Mouse (Mus musculus) myocyte (in vitro differentiated cells): Measurements from ENCODE around the gene Nudt22. TPM values are rescaled to one million over a fixed set of nuclear protein-coding genes. Genes with fewer than 3 reads are reported as not detected.

Experiments used
- H3K27me3 ChIP-seq: one replicate; pipeline ENCODE4 v1.6.1; 2011; ENCODE audit not compliant: control insufficient read depth, insufficient read depth, insufficient read length
- H3K36me3 ChIP-seq: one replicate; pipeline ENCODE4 v1.6.1; 2011; ENCODE audit not compliant: control insufficient read depth, insufficient read depth
- H3K4me2 ChIP-seq: one replicate; pipeline ENCODE4 v1.6.1; 2011; ENCODE audit warnings: low read depth, control low read depth
- H3K4me3 ChIP-seq: one replicate; pipeline ENCODE4 v1.5.1; 2011; ENCODE audit warnings: mild to moderate bottlenecking, control low read depth, moderate library complexity
- H3K79me2 ChIP-seq: one replicate; pipeline ENCODE4 v1.6.1; 2011; ENCODE audit not compliant: control insufficient read depth, insufficient read depth
- H3ac ChIP-seq: one replicate; pipeline ENCODE4 v1.6.1; 2011; ENCODE audit not compliant: control insufficient read depth, insufficient read length
- CEBPB ChIP-seq: IDR thresholded peaks from 2 replicates; pipeline ENCODE4 v1.6.1; 2011; ENCODE audit warnings: mild to moderate bottlenecking, moderate library complexity; ENCODE audit not compliant: poor library complexity, insufficient read depth, severe bottlenecking
- E2F4 ChIP-seq: IDR thresholded peaks from one replicate; pipeline ENCODE4 v1.6.1; 2011; ENCODE audit warnings: mild to moderate bottlenecking, control low read depth, moderate library complexity; ENCODE audit not compliant: insufficient read depth
- MAX ChIP-seq: IDR thresholded peaks from one replicate; pipeline ENCODE4 v1.6.1; 2011; ENCODE audit warnings: low read depth, mild to moderate bottlenecking, control low read depth
- MYOD1 ChIP-seq, 3 experiments: IDR thresholded peaks; one replicate each; pipeline ENCODE4 v1.6.1; 2011; ENCODE audit warnings: control low read depth in 2 of 3, low read depth in 2 of 3, mild to moderate bottlenecking in 2 of 3, moderate library complexity in 1 of 3; ENCODE audit not compliant: insufficient read length in 2 of 3, control insufficient read depth in 1 of 3
- MYOG ChIP-seq, 3 experiments: IDR thresholded peaks; one replicate each; pipeline ENCODE4 v1.6.1; 2011; ENCODE audit warnings: control low read depth in 2 of 3, low read depth in 2 of 3, mild to moderate bottlenecking in 2 of 3; ENCODE audit not compliant: insufficient read length in 2 of 3, control insufficient read depth in 1 of 3, insufficient read depth in 1 of 3
- POLR2A ChIP-seq: IDR thresholded peaks from one replicate; pipeline ENCODE4 v1.6.1; 2011; ENCODE audit warnings: low read depth, mild to moderate bottlenecking, control low read depth, moderate library complexity; ENCODE audit not compliant: insufficient read length
- POLR2AphosphoS2 ChIP-seq: IDR thresholded peaks from one replicate; pipeline ENCODE4 v1.6.1; 2011; ENCODE audit warnings: low read depth, control low read depth; ENCODE audit not compliant: insufficient read length
- REST ChIP-seq: IDR thresholded peaks from one replicate; pipeline ENCODE4 v1.6.1; 2011; ENCODE audit warnings: mild to moderate bottlenecking, control low read depth, moderate library complexity; ENCODE audit not compliant: insufficient read depth, insufficient read length
- SRF ChIP-seq: IDR thresholded peaks from one replicate; pipeline ENCODE4 v1.6.1; 2011; ENCODE audit warnings: low read depth; ENCODE audit not compliant: control insufficient read depth, insufficient read length
- TCF12 ChIP-seq: IDR thresholded peaks from one replicate; pipeline ENCODE4 v1.6.1; 2011; ENCODE audit warnings: mild to moderate bottlenecking, control low read depth; ENCODE audit not compliant: poor library complexity, insufficient read depth, severe bottlenecking
- TCF3 ChIP-seq: IDR thresholded peaks from one replicate; pipeline ENCODE4 v1.6.1; 2011; ENCODE audit warnings: low read depth, control low read depth; ENCODE audit not compliant: insufficient read length
- USF1 ChIP-seq: IDR thresholded peaks from one replicate; pipeline ENCODE4 v1.6.1; 2011; ENCODE audit warnings: low read depth, mild to moderate bottlenecking, control low read depth, moderate library complexity
- polyA plus RNA-seq: library from polyadenylated mRNA; unstranded; fragments of >200 nt; fragmentation: generic; extraction: Trizol; gene quantifications from one replicate; pipeline ENCODE4 v1.2.1, GENCODE M21; 2012; ENCODE audit warnings: missing spikeins

Gene Nudt22
- polyA plus RNA-seq, 1 experiment: 27.0 TPM

DNA sequence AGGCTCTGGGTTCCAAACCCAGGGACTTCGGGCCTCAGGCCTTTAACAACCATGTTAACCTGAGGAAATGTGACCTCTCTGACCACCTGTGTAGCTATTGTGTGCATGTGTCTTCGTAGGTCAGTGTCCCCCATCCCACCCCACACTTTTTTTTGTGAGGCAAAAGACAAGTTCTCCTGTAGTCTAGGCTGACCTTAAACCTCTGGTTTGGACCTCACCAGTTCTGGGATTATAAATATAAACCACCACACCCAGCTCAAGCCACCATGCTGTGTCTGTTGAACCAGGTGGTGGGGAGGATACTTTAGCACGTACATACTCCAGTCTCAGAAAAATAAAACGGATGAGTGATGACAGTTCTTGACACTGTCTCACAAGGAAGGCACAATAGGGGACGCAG is 46.0 kb downstream of the Nudt22 start:
- TF ChIP-seq MYOG (IDR thresholded peaks at IDR 0.05; ENCODE audit: control insufficient read depth in 1 of 3, insufficient read depth in 1 of 3, insufficient read length in 2 of 3, low read depth in 2 of 3) (no peak), USF1 (no peak), TCF12 (no peak), MYOD1 (IDR thresholded peaks at IDR 0.05; ENCODE audit: control insufficient read depth in 1 of 3, insufficient read length in 2 of 3, low read depth in 2 of 3) (no peak), REST (no peak), MAX (no peak), CEBPB (no peak), TCF3 (no peak), POLR2A (no peak), SRF (no peak), POLR2AphosphoS2 (no peak), E2F4 (no peak)
- Histone ChIP-seq H3K27me3 (no peaks in the 10 kb centered on the region), H3K4me3 (peak overlapping the region; percentile 86), H3K79me2 (no peaks in the 10 kb centered on the region), H3ac (peak overlapping the region; percentile 63), H3K36me3 (no peaks in the 10 kb centered on the region), H3K4me2 (peak overlapping the region; percentile 87)

DNA sequence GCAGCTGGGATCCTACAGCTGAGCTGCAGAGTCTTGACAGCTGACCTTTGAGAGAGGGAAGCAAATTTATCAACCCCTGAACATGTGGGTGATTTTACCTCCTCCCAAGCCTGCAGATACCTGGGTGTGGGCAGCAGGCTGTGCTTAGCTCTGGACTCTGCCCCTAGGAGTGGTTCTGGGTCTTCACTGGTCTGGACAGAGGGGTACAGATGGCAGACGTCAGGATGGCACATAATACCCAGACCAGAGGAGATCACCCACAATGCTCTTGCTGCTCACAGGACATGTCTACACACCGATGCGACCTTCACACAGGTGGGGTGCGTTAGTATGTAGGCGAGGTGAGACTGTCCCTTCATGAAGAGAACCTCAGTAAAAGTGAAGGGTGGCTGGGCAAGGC is 46.4 kb downstream of the Nudt22 start:
- TF ChIP-seq MYOG (IDR thresholded peaks at IDR 0.05; ENCODE audit: control insufficient read depth in 1 of 3, insufficient read depth in 1 of 3, insufficient read length in 2 of 3, low read depth in 2 of 3) (no peak), POLR2AphosphoS2 (peak; percentile 23)
- no peaks in the 10 kb centered on the region for H3K36me3 ChIP-seq
- no peaks in the 10 kb centered on the region for H3K79me2 ChIP-seq
- H3K4me2 ChIP-seq: no peak overlapping the region
- no peak overlapping the region for H3ac ChIP-seq
- no peaks in the 10 kb centered on the region for H3K27me3 ChIP-seq
- peak overlapping the region; percentile 86 for H3K4me3 ChIP-seq

DNA sequence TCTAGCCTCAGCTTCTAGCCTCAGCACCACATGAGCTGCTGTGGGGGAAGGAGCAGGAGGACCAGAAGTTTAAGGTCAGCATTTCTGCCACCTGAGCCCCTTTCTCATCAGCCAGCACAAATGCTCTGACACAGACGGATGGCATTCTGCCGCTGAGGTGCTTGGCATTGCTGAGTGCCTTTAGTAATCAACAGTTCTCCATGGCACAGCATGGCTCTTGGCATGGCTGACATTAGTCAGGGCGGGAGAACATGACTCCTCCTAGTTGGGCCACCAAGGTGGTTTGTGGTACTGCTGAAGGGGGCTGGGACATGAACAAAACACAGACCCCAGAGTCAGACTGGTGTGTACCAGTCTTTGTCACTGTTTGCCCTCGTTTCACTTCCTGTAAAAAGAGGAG is 47.7 kb downstream of the Nudt22 start:
- no peak overlapping the region for H3K4me3 ChIP-seq
- H3K36me3 ChIP-seq: no peaks in the 10 kb centered on the region
- H3K79me2 ChIP-seq: peaks cover 7% of the 10 kb centered on the region
- no peak overlapping the region for H3K4me2 ChIP-seq
- H3K27me3 ChIP-seq: no peaks in the 10 kb centered on the region
- TF ChIP-seq REST (no peak), MYOG (IDR thresholded peaks at IDR 0.05; ENCODE audit: control insufficient read depth in 1 of 3, insufficient read depth in 1 of 3, insufficient read length in 2 of 3, low read depth in 2 of 3) (no peak), SRF (no peak), USF1 (no peak), CEBPB (no peak), E2F4 (no peak), TCF12 (no peak), MAX (no peak), MYOD1 (IDR thresholded peaks at IDR 0.05; ENCODE audit: control insufficient read depth in 1 of 3, insufficient read length in 2 of 3, low read depth in 2 of 3) (no peak), POLR2AphosphoS2 (no peak), POLR2A (no peak), TCF3 (no peak)
- no peak overlapping the region for H3ac ChIP-seq

DNA sequence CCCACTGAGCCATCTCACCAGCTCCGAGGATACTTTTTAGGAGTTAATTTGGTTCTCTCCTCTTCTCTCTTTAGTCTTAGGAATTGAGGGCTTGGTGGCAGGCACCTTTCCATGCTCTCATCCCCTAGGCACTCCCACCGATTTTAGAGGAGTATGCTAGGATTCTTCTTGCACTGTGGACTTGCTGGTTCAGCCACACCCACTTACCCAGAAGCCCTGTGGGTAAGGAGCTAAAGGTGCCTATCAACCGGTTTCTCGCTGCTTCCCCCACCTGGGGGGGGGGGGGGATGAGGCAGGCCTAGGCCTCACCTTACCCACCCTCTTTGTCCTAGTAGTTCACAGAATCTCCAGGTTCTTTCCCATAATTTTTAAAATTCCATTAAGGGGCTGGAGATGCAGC is 48.2 kb downstream of the Nudt22 start:
- Histone ChIP-seq H3K36me3 (no peaks in the 10 kb centered on the region), H3K27me3 (no peaks in the 10 kb centered on the region), H3K4me2 (no peak overlapping the region), H3K4me3 (no peak overlapping the region), H3ac (no peak overlapping the region), H3K79me2 (peaks cover 10% of the 10 kb centered on the region)
- TF ChIP-seq REST (no peak), MYOD1 (IDR thresholded peaks at IDR 0.05; ENCODE audit: control insufficient read depth in 1 of 3, insufficient read length in 2 of 3, low read depth in 2 of 3) (no peak), MAX (no peak), TCF3 (no peak)

DNA sequence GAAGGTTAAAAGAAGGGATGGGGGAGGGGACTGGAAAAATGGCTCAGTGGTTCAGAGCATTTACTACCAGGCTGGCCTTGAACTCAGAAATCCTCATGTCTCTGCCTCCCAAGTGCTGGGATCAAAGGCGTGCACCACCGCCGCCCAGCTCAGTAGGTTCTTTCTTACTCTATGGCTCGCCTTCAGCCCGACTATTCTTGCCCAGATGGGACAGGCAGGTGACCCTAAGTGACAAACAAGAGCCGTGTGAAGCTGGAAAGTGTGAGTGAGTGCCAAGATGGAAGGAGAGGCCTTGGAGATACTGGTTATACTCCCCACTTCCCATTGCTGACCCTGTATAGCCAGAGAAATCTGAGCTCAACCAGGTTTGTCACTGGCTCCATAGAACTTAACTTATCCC is 52.2 kb downstream of the Nudt22 start:
- no peak overlapping the region for H3K4me2 ChIP-seq
- H3ac ChIP-seq: no peak overlapping the region
- TF ChIP-seq CEBPB (no peak), MYOD1 (IDR thresholded peaks at IDR 0.05; ENCODE audit: control insufficient read depth in 1 of 3, insufficient read length in 2 of 3, low read depth in 2 of 3) (no peak), POLR2A (no peak), SRF (no peak), USF1 (no peak), MYOG (IDR thresholded peaks at IDR 0.05; ENCODE audit: control insufficient read depth in 1 of 3, insufficient read depth in 1 of 3, insufficient read length in 2 of 3, low read depth in 2 of 3) (no peak), TCF3 (no peak), POLR2AphosphoS2 (no peak), E2F4 (no peak), MAX (no peak), REST (no peak), TCF12 (no peak)

More for the DNA sequence above, 52.2 kb downstream of the Nudt22 start:
- H3K27me3 ChIP-seq: no peaks in the 10 kb centered on the region
- H3K4me3 ChIP-seq: no peak overlapping the region
- peaks cover 14% of the 10 kb centered on the region for H3K79me2 ChIP-seq
- H3K36me3 ChIP-seq: no peaks in the 10 kb centered on the region

Other genes with a start within 250 kb of the Nudt22 start
- 47.6 TPM for gene Rps6ka4, start 155.5 kb downstream of the Nudt22 start, polyA plus RNA-seq
- gene Ccdc88b, start 137.9 kb downstream of the Nudt22 start, polyA plus RNA-seq: 0.23 TPM
- 281 TPM for gene Trmt112, start 86.4 kb downstream of the Nudt22 start, polyA plus RNA-seq
- 276 TPM for gene Prdx5, start 86.0 kb downstream of the Nudt22 start, polyA plus RNA-seq
- gene Esrra, start 74.3 kb downstream of the Nudt22 start, polyA plus RNA-seq: 52.7 TPM
- 0.28 TPM for gene Catsperz, start 70.7 kb downstream of the Nudt22 start, polyA plus RNA-seq
- 0.12 TPM for gene Kcnk4, start 61.6 kb downstream of the Nudt22 start, polyA plus RNA-seq
- 76.1 TPM for gene Bad, start 54.3 kb downstream of the Nudt22 start, polyA plus RNA-seq
- gene Gpr137, start 53.6 kb downstream of the Nudt22 start, polyA plus RNA-seq: 39.9 TPM
- 1,032 TPM for gene Ppp1r14b, start 21.1 kb downstream of the Nudt22 start, polyA plus RNA-seq
- gene Plcb3, start 19.6 kb downstream of the Nudt22 start, polyA plus RNA-seq: 34.3 TPM
- 96.8 TPM for gene Fkbp2, start 15.6 kb downstream of the Nudt22 start, polyA plus RNA-seq
- 49.2 TPM for gene Vegfb, start 8.5 kb downstream of the Nudt22 start, polyA plus RNA-seq
- 28.5 TPM for gene Dnajc4, start 3.5 kb downstream of the Nudt22 start, polyA plus RNA-seq
- gene Trpt1, start within 50 bp of the Nudt22 start, polyA plus RNA-seq: 9.2 TPM
- gene Fermt3, start 23.4 kb upstream of the Nudt22 start, polyA plus RNA-seq: 0.34 TPM
- 223 TPM for gene Stip1, start 43.9 kb upstream of the Nudt22 start, polyA plus RNA-seq
- gene Macrod1, start 60.7 kb upstream of the Nudt22 start, polyA plus RNA-seq: 82.4 TPM
- 1.2 TPM for gene Flrt1, start 109.6 kb upstream of the Nudt22 start, polyA plus RNA-seq
- gene Otub1, start 210.2 kb upstream of the Nudt22 start, polyA plus RNA-seq: 112 TPM
- gene Cox8a, start 221.5 kb upstream of the Nudt22 start, polyA plus RNA-seq: 1,011 TPM
- 10.3 TPM for gene Naa40, start 245.1 kb upstream of the Nudt22 start, polyA plus RNA-seq